Mouse (Mus musculus) stomach, postnatal 0 days (tissue): ENCODE measurements at regions not wholly inside any gene's neighbourhood (a gene's known extent, or its start where the extent isn't known, plus 50 kb on each side); places are given as distances from the start of the nearest gene placed in this dataset.

Experiments used
- CTCF ChIP-seq: IDR thresholded peaks from 2 replicates; pipeline ENCODE4 v1.5.1; 2016; ENCODE audit warnings: antibody characterized with exemption, low read depth, mild to moderate bottlenecking, moderate library complexity
- EP300 ChIP-seq: optimal IDR thresholded peaks from 2 replicates; pipeline ENCODE3; 2016; ENCODE audit warnings: antibody characterized with exemption

DNA sequence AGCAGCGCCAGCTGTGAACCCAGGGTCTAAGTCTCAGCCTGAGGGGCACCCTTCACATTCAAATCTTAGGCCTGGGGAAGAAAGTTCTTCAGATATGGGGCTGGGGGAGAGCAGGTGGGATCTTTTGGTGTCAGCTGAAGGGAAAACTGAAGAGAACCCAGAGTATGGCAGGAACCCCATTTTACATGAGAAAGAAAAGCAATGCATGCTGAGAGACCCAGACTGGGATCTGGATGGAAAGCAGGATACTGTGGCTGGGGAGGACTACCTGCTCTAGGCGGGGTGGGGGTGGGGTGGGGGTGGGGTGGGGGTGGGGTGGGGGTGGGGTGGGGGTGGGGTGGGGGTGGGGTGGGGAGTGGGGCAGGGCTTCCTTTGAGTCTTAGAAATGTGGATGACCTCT is 115.2 kb upstream of the Spon1 start:
- TF ChIP-seq CTCF: no peak
- TF ChIP-seq EP300: no peak
